Mouse (Mus musculus): ENCODE data around the gene Msmb. TPM values are rescaled to one million over a fixed set of nuclear protein-coding genes. Genes with fewer than 3 reads are reported as not detected.
"Not testable (repeated sequence)": the region's sequence is repeated elsewhere in the genome, so short reads cannot be mapped to it uniquely, and the experiment has no call there.

Gene Msmb
- not detected in 2 replicates for polyA plus RNA-seq (2016; fragmentation: Nextera tagmentation; extraction: Ambion mirVana)

GRCm38 (mm10) chr14:32141723-32142122 lies at the start of gene Msmb:
Gene Msmb, plus strand, starts transcription at chr14:32142023.
- 88% methylated on average over 5 of the region's 5 CpGs for WGBS
- H3K27ac ChIP-seq, result no peak within 1 kb of the TSS
- no peak for DNase-seq (ENCODE audit: low spot score)
- no peaks in the 10 kb centered on the region for H3K27me3 ChIP-seq (ENCODE audit: low read depth, poor library complexity, severe bottlenecking)
- no peak within 1 kb of the TSS for H3K4me3 ChIP-seq
- no peaks in the 10 kb centered on the region for H3K36me3 ChIP-seq
- H3K9me3 ChIP-seq (replicated peaks), result no peaks in the 10 kb centered on the region
- no peaks in the 10 kb centered on the region for H3K4me1 ChIP-seq

GRCm38 (mm10) chr14:32093018-32093417 lies 48.8 kb upstream of the Msmb start:
- Histone ChIP-seq H3K4me1 (peaks cover 32% of the 10 kb centered on the region), H3K27me3 (ENCODE audit: low read depth, poor library complexity, severe bottlenecking) (no peaks in the 10 kb centered on the region), H3K27ac (no peak overlapping the region), H3K9me3 (replicated peaks) (no peaks in the 10 kb centered on the region), H3K36me3 (peaks cover 58% of the 10 kb centered on the region), H3K4me3 (no peak overlapping the region)
- WGBS, result 70% methylated on average over 1 of the region's 1 CpGs
- no peak for DNase-seq (ENCODE audit: low spot score)

GRCm38 (mm10) chr14:32093500-32094117 lies 48.2 kb upstream of the Msmb start:
- Histone ChIP-seq H3K4me1 (peaks cover 32% of the 10 kb centered on the region), H3K27me3 (ENCODE audit: low read depth, poor library complexity, severe bottlenecking) (no peaks in the 10 kb centered on the region), H3K4me3 (no peak overlapping the region), H3K9me3 (replicated peaks) (no peaks in the 10 kb centered on the region), H3K36me3 (peaks cover 64% of the 10 kb centered on the region), H3K27ac (no peak overlapping the region)
- DNase-seq (ENCODE audit: low spot score), result no peak
- WGBS, result 90% methylated on average over 11 of the region's 11 CpGs

GRCm38 (mm10) chr14:32095646-32096045 lies 46.2 kb upstream of the Msmb start:
- H3K36me3 ChIP-seq, result peaks cover 84% of the 10 kb centered on the region
- H3K4me1 ChIP-seq, result peaks cover 19% of the 10 kb centered on the region
- no peak overlapping the region for H3K4me3 ChIP-seq
- WGBS, result 92% methylated on average over 5 of the region's 5 CpGs
- H3K27me3 ChIP-seq (ENCODE audit: low read depth, poor library complexity, severe bottlenecking), result no peaks in the 10 kb centered on the region
- no peak overlapping the region for H3K27ac ChIP-seq
- no peaks in the 10 kb centered on the region for H3K9me3 ChIP-seq (replicated peaks)
- DNase-seq (ENCODE audit: low spot score), result no peak

GRCm38 (mm10) chr14:32096740-32097139 lies 45.1 kb upstream of the Msmb start:
- peaks cover 8% of the 10 kb centered on the region for H3K4me1 ChIP-seq
- peaks cover 91% of the 10 kb centered on the region for H3K36me3 ChIP-seq
- H3K27ac ChIP-seq, result no peak overlapping the region
- no peaks in the 10 kb centered on the region for H3K27me3 ChIP-seq (ENCODE audit: low read depth, poor library complexity, severe bottlenecking)
- 83% methylated on average over 5 of the region's 5 CpGs for WGBS
- no peaks in the 10 kb centered on the region for H3K9me3 ChIP-seq (replicated peaks)
- no peak overlapping the region for H3K4me3 ChIP-seq
- no peak for DNase-seq (ENCODE audit: low spot score)

- H3K4me1 ChIP-seq, result no peaks in the 10 kb centered on the region
- no peaks in the 10 kb centered on the region for H3K9me3 ChIP-seq (replicated peaks)
- H3K36me3 ChIP-seq, result peaks cover 93% of the 10 kb centered on the region
- 92% methylated on average over 7 of the region's 7 CpGs for WGBS
- H3K4me3 ChIP-seq, result no peak overlapping the region
- no peak overlapping the region for H3K27ac ChIP-seq
- no peak for DNase-seq (ENCODE audit: low spot score)
- no peaks in the 10 kb centered on the region for H3K27me3 ChIP-seq (ENCODE audit: low read depth, poor library complexity, severe bottlenecking)
Measured at GRCm38 (mm10) chr14:32097691-32098090, 44.1 kb upstream of the Msmb start.

GRCm38 (mm10) chr14:32098951-32099350 lies 42.9 kb upstream of the Msmb start:
- H3K4me3 ChIP-seq, result no peak overlapping the region
- H3K27me3 ChIP-seq (ENCODE audit: low read depth, poor library complexity, severe bottlenecking), result no peaks in the 10 kb centered on the region
- WGBS, result 98% methylated on average over 3 of the region's 3 CpGs
- H3K4me1 ChIP-seq, result no peaks in the 10 kb centered on the region
- no peak for DNase-seq (ENCODE audit: low spot score)
- no peaks in the 10 kb centered on the region for H3K9me3 ChIP-seq (replicated peaks)
- H3K36me3 ChIP-seq, result peaks cover 88% of the 10 kb centered on the region
- no peak overlapping the region for H3K27ac ChIP-seq

GRCm38 (mm10) chr14:32103556-32103955 lies 38.3 kb upstream of the Msmb start:
- H3K4me3 ChIP-seq, result no peak overlapping the region
- H3K36me3 ChIP-seq, result peaks cover 43% of the 10 kb centered on the region

GRCm38 (mm10) chr14:32105663-32106062 lies 36.2 kb upstream of the Msmb start:
- no peaks in the 10 kb centered on the region for H3K4me1 ChIP-seq
- no peaks in the 10 kb centered on the region for H3K27me3 ChIP-seq (ENCODE audit: low read depth, poor library complexity, severe bottlenecking)
- no peak overlapping the region for H3K4me3 ChIP-seq
- H3K36me3 ChIP-seq, result peaks cover 22% of the 10 kb centered on the region
- no peak overlapping the region for H3K27ac ChIP-seq
- 61% methylated on average over 7 of the region's 7 CpGs for WGBS
- no peaks in the 10 kb centered on the region for H3K9me3 ChIP-seq (replicated peaks)
- DNase-seq (ENCODE audit: low spot score), result no peak

More at GRCm38 (mm10) chr14:32103556-32103955, 38.3 kb upstream of the Msmb start:
- Histone ChIP-seq H3K4me1 (no peaks in the 10 kb centered on the region), H3K9me3 (replicated peaks) (no peaks in the 10 kb centered on the region), H3K27ac (no peak overlapping the region), H3K27me3 (ENCODE audit: low read depth, poor library complexity, severe bottlenecking) (no peaks in the 10 kb centered on the region)
- DNase-seq (ENCODE audit: low spot score), result no peak
- 81% methylated on average over 4 of the region's 4 CpGs for WGBS

- no peak for DNase-seq (ENCODE audit: low spot score)
- Histone ChIP-seq H3K36me3 (peaks cover 13% of the 10 kb centered on the region), H3K4me1 (no peaks in the 10 kb centered on the region), H3K27me3 (ENCODE audit: low read depth, poor library complexity, severe bottlenecking) (no peaks in the 10 kb centered on the region), H3K27ac (no peak overlapping the region), H3K4me3 (no peak overlapping the region), H3K9me3 (replicated peaks) (no peaks in the 10 kb centered on the region)
- 90% methylated on average over 4 of the region's 4 CpGs for WGBS
Measured at GRCm38 (mm10) chr14:32106911-32107310, 34.9 kb upstream of the Msmb start.

- DNase-seq (ENCODE audit: low spot score); H3K4me1 ChIP-seq; H3K27ac ChIP-seq; H3K4me3 ChIP-seq; H3K9me3 ChIP-seq (replicated peaks); H3K36me3 ChIP-seq; H3K27me3 ChIP-seq (ENCODE audit: low read depth, poor library complexity, severe bottlenecking): not testable (repeated sequence)
- 95% methylated on average over 10 of the region's 10 CpGs for WGBS
Measured at GRCm38 (mm10) chr14:32112124-32112523, 29.7 kb upstream of the Msmb start.

GRCm38 (mm10) chr14:32120940-32121919 lies 20.6 kb upstream of the Msmb start:
- no peaks in the 10 kb centered on the region for H3K9me3 ChIP-seq (replicated peaks)
- H3K4me1 ChIP-seq, result peaks cover 9% of the 10 kb centered on the region
- H3K36me3 ChIP-seq, result no peaks in the 10 kb centered on the region
- 64% methylated on average over 11 of the region's 11 CpGs for WGBS
- H3K4me3 ChIP-seq, result no peak overlapping the region
- no peak overlapping the region for H3K27ac ChIP-seq
- DNase-seq (ENCODE audit: low spot score), result no peak
- H3K27me3 ChIP-seq (ENCODE audit: low read depth, poor library complexity, severe bottlenecking), result no peaks in the 10 kb centered on the region

- 54% methylated on average over 2 of the region's 2 CpGs for WGBS
- DNase-seq (ENCODE audit: low spot score), result no peak
Measured at GRCm38 (mm10) chr14:32121920-32122315, 19.9 kb upstream of the Msmb start.

More at GRCm38 (mm10) chr14:32121920-32122315, 19.9 kb upstream of the Msmb start:
- Histone ChIP-seq H3K36me3 (no peaks in the 10 kb centered on the region), H3K27me3 (ENCODE audit: low read depth, poor library complexity, severe bottlenecking) (no peaks in the 10 kb centered on the region), H3K4me3 (no peak overlapping the region), H3K4me1 (peaks cover 9% of the 10 kb centered on the region), H3K9me3 (replicated peaks) (no peaks in the 10 kb centered on the region), H3K27ac (no peak overlapping the region)

All from limb, embryonic 10.5 days (tissue).